Mouse (Mus musculus) megakaryocyte-erythroid progenitor cell, adult 5 weeks (primary cell): ENCODE data around the gene Sf3a3. TPM values are rescaled to one million over a fixed set of nuclear protein-coding genes. Genes with fewer than 3 reads are reported as not detected.

ENCODE experiments used
- polyA plus RNA-seq: library from polyadenylated mRNA; stranded (reverse); fragments of >175 nt; gene quantifications from 2 replicates; pipeline ENCODE4 v1.2.3, GENCODE M21; 2012

Gene Sf3a3
- polyA plus RNA-seq, result 34.1 and 42.5 TPM in 2 replicates

GRCm38 (mm10) chr4:124714545-124715481 lies at the start of gene Sf3a3:
TSS of gene Sf3a3 (plus strand) at chr4:124714776.

GRCm38 (mm10) chr4:124693135-124693894 lies 21.3 kb upstream of the Sf3a3 start, which contains the start of gene Utp11:
TSS of gene Utp11 (minus strand) at chr4:124693600.

GRCm38 (mm10) chr4:124700248-124700971 lies 14.2 kb upstream of the Sf3a3 start, which contains the start of gene Fhl3:
TSS of gene Fhl3 (plus strand) at chr4:124700701.

GRCm38 (mm10) chr4:124741376-124742343 lies 27.1 kb downstream of the Sf3a3 start, which contains the start of gene Inpp5b:
TSS of gene Inpp5b (plus strand) at chr4:124741850.

Other genes with a start within 250 kb of the Sf3a3 start
- gene 3100002H09Rik, start 104.0 kb upstream of the Sf3a3 start, polyA plus RNA-seq, result not detected in 2 replicates
- 0.78 and 1.6 TPM in 2 replicates for gene Pou3f1, start 58.0 kb upstream of the Sf3a3 start, polyA plus RNA-seq
- gene Utp11, start 21.2 kb upstream of the Sf3a3 start, polyA plus RNA-seq, result 14.8 and 16.0 TPM in 2 replicates
- gene Fhl3, start 14.1 kb upstream of the Sf3a3 start, polyA plus RNA-seq, result 11.6 and 18.3 TPM in 2 replicates
- 15.0 and 25.5 TPM in 2 replicates for gene Inpp5b, start 27.1 kb downstream of the Sf3a3 start, polyA plus RNA-seq
- 15.6 and 16.6 TPM in 2 replicates for gene Mtf1, start 87.3 kb downstream of the Sf3a3 start, polyA plus RNA-seq
- gene Yrdc, start 135.9 kb downstream of the Sf3a3 start, polyA plus RNA-seq, result 21.5 and 26.6 TPM in 2 replicates
- 19.1 and 21.9 TPM in 2 replicates for gene 1110065P20Rik, start 136.4 kb downstream of the Sf3a3 start, polyA plus RNA-seq
- gene Maneal, start 147.4 kb downstream of the Sf3a3 start, polyA plus RNA-seq, result 0.03 and 0.14 TPM in 2 replicates
- not detected in 2 replicates for gene Epha10, start 166.1 kb downstream of the Sf3a3 start, polyA plus RNA-seq
- 2.3 and 2.9 TPM in 2 replicates for gene 9930104L06Rik, start 222.3 kb downstream of the Sf3a3 start, polyA plus RNA-seq
- 83.2 and 92.9 TPM in 2 replicates for gene Cdca8, start 224.5 kb downstream of the Sf3a3 start, polyA plus RNA-seq